Mouse (Mus musculus): ENCODE measurements around the gene Fan1. TPM values are rescaled to one million over a fixed set of nuclear protein-coding genes. Genes with fewer than 3 reads are reported as not detected.
A peak's percentile ranks its signal among the peaks of the same experiment; 100 is the strongest.

Fan1 gene
- total RNA-seq, 2 experiments from 2014 or later = 10.4 to 12.1 TPM

DNA sequence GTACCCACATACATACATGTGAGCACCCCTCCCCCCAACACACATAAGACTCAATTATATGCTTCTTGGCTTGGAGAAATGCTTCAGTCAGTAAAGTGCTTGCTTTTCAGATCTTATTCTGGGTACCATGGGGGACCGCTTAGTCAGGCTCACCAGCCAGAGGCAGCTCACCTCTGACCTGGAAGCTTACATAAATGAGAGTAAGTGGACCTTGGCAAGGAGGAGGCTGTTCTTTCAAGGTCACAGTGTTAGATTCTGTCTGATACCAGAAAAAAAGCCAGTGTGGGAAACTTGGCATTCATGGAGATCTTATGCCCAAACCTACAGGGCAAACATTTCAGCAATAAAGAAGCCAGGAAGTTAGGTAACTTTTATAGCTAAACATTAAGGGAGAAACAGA lies 26.1 kb downstream of the Fan1 start:
- DNase-seq (ENCODE audit: low spot score in 2 of 2) = no peak

- no peak for DNase-seq (ENCODE audit: low spot score in 2 of 2)
Observed at GRCm38 (mm10) chr7:64332686-64333085, 41.2 kb downstream of the Fan1 start.

GRCm38 (mm10) chr7:64331309-64331708 lies 42.6 kb downstream of the Fan1 start:
- no peak for DNase-seq (ENCODE audit: low spot score in 2 of 2)

GRCm38 (mm10) chr7:64327486-64327885 lies 46.4 kb downstream of the Fan1 start:
- DNase-seq (ENCODE audit: low spot score in 2 of 2) = no peak

- peak; percentile 74 to 79 for DNase-seq (ENCODE audit: low spot score in 2 of 2)
Observed at GRCm38 (mm10) chr7:64326892-64327291, 47.0 kb downstream of the Fan1 start.

DNA sequence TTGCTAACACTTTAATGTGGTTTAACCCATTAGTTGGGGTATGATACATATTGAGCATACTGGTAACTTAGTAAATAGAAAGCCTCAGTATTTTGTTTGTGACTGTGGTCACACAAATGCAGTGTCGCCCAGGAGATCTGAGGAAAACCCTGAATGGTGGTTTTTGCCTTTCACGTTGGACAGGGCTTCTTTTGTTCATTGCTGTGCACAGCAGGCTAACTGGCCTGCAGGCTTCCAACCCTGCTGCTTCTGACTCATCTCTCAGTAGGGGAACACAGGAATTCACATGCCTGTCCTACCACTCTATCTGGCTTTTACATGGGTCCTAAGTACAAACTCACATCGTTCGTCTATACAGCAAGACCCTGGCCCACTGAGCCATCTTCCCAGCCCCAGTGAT lies 52.2 kb downstream of the Fan1 start:
- no peak for DNase-seq (ENCODE audit: low spot score in 2 of 2)

DNA sequence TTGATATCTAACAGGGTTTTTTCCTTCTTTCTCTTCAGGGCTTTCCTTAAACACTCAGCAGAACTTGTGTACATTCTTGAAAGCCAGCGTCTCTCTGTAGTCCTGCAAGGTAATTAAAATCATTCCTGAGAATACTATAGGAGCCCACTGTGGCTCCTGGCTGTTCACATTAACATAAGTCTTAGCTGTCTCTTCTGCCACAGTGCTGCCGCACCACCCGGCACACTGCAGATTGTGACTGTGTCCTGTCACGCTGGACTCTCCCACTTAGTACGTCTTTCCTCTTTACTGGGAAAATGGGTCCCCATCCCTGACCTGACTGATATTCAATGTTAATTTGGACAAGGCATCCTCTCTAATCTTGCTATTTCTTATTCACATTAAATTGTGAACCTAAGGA lies 52.8 kb downstream of the Fan1 start:
- DNase-seq (ENCODE audit: low spot score in 2 of 2) = no peak

GRCm38 (mm10) chr7:64312811-64313210 lies 61.1 kb downstream of the Fan1 start:
- no peak for DNase-seq (ENCODE audit: low spot score in 2 of 2)

DNA sequence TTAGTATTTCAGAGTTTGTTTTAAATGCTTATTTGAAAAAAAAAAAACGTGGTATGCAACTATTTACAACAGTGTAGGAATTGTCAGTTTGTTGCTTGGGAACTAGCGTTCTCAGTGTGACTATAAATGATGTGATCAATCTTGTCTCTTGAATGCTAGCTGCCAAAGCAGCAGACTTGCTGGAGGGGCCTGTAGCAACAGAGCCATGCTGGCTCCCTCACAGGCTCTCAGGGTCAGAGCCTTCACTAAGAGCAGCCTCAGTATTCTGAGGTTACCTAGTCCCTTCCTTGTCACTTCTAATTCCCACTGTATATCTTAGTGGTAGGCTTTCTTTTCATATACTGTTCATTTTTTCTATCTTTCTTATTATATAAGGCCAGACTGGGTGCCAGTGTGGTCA lies 63.1 kb downstream of the Fan1 start:
- no peak for DNase-seq (ENCODE audit: low spot score in 2 of 2)

DNA sequence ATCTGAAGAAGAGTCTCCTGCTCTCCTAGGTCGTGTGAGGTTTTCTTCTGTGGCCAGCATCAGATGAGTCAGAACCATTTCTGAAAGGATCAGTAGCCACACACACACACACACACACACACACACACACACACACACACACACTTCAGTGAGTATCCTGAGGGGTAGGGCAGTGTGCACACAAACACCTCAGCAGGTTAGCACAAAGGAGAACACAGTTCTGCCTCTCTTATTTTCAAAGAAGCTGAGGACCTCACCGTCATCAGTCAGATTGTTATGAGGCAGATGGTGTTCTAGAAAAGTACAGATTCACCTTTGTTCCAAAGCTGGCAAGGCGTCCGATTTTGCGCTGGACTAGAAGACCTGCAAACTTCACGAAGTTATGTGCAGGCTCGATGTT lies 63.7 kb downstream of the Fan1 start:
- DNase-seq (ENCODE audit: low spot score in 2 of 2) = no peak

Other genes with a start within 250 kb of the Fan1 start
- gene Trpm1, start 220.3 kb downstream of the Fan1 start, total RNA-seq (2021) = under 1 TPM in 1 of 2 experiments, not detected in 1; 0.07 TPM
- 10 to 100 TPM; 16.1 to 18.1 TPM for gene Mtmr10, start 86.4 kb downstream of the Fan1 start, total RNA-seq (2021)
- gene Mphosph10, start 18.2 kb upstream of the Fan1 start, total RNA-seq (2021) = 10 to 100 TPM; 20.6 to 23.9 TPM
- gene Mcee, start 18.5 kb upstream of the Fan1 start, total RNA-seq (2021) = 10 to 100 TPM; 45.3 to 60.0 TPM
- gene Apba2, start 127.6 kb upstream of the Fan1 start, total RNA-seq (2021) = 100 to 1,000 TPM; 273 to 296 TPM